Mouse (Mus musculus): ENCODE measurements around the gene Marc1. TPM values are rescaled to one million over a fixed set of nuclear protein-coding genes. Genes with fewer than 3 reads are reported as not detected.

Marc1 gene
- polyA plus RNA-seq, 1 experiment = 0.14 TPM

DNA sequence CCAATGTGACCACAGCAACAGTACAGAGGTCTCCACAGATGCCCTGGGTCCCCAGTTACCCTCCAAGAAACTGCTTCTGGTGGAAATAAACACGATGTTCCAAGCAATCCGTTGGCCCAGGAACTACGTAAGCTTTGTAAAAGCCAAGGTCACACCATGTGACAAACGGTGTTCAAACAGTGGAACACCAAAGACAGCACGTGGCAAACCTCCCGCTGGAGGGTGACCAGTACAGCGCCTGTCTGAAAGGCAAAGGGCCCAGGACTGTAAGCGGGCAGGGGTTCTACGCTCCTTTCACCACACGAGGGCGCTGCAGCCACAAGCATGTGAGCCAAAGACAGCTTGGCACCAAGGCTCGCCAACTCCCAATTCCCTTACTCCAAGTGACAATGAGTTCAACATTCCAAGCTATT, 13.3 kb upstream of the Marc1 start:
- peak; percentile 77 to 95 for DNase-seq (ENCODE audit: extremely low spot score in 1 of 2, low spot score in 1 of 2)

GRCm38 (mm10) chr1:184822678-184823077, 11.6 kb upstream of the Marc1 start:
- DNase-seq (ENCODE audit: extremely low spot score in 1 of 2, low spot score in 1 of 2) = peak in 1 of 2 experiments; percentile 63

- no peak for DNase-seq (ENCODE audit: extremely low spot score in 1 of 2, low spot score in 1 of 2)
Measured at GRCm38 (mm10) chr1:184817768-184818167, 6.7 kb upstream of the Marc1 start.

DNA sequence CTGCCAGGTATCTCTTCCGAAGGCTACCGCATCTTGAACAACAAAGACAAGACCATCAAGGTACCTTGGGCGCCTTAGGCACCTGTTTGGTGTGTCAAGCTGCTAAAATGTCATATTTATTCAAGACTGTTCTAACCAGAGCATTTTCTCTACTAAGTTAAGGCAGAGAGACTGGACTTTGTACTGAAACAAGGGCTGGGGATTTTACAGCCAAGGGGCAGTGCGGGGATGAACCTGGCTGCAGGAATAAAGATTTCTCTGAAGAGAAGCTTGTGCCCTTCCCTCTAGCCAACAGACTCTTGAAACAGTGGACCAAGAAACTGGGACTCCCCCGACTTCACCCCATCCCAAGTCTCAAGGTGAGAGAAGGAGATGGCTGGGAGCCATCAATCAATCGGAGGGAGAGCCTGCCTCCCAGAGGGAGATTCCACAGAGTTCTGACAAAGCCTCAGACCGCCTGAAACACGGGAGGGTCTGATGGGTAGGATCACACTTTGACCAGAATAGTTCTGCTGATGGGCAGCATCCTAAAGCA, 670 bp upstream of the Marc1 start:
- DNase-seq (ENCODE audit: extremely low spot score in 1 of 2, low spot score in 1 of 2) = no peak

- DNase-seq (ENCODE audit: extremely low spot score in 1 of 2, low spot score in 1 of 2) = no peak
Measured at GRCm38 (mm10) chr1:184809578-184810001, 1.5 kb downstream of the Marc1 start.

GRCm38 (mm10) chr1:184808418-184809012, 2.6 kb downstream of the Marc1 start:
- no peak for DNase-seq (ENCODE audit: extremely low spot score in 1 of 2, low spot score in 1 of 2)

GRCm38 (mm10) chr1:184807627-184808417, 3.3 kb downstream of the Marc1 start:
- no peak for DNase-seq (ENCODE audit: extremely low spot score in 1 of 2, low spot score in 1 of 2)

- DNase-seq (ENCODE audit: extremely low spot score in 1 of 2, low spot score in 1 of 2) = no peak
Measured at GRCm38 (mm10) chr1:184807123-184807522, 4.0 kb downstream of the Marc1 start.

DNA sequence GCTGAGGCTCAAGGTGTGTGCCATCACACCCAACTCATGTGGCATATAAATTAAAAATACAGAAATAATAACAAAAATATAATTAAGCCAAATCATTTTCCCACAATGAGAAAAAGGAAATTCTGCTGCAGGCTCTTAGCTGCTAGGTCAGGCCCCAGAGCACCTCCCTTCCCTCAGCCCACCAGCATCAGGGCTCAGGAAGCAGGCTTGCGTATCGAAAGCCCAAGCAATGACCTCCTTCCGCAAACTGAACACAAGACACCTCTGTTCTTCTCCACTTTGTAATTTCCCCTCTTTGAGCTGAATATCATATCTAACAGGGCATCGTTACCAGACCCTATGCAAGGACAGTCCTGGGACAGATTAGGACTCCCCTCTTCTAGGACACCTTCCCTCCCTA, 5.4 kb downstream of the Marc1 start:
- DNase-seq (ENCODE audit: extremely low spot score in 1 of 2, low spot score in 1 of 2) = no peak

GRCm38 (mm10) chr1:184793163-184793876, 17.8 kb downstream of the Marc1 start:
- DNase-seq (ENCODE audit: extremely low spot score in 1 of 2, low spot score in 1 of 2) = no peak

- DNase-seq (ENCODE audit: extremely low spot score in 1 of 2, low spot score in 1 of 2) = peak in 1 of 2 experiments; percentile 69
Measured at GRCm38 (mm10) chr1:184791109-184791508, 20.0 kb downstream of the Marc1 start.

- no peak for DNase-seq (ENCODE audit: extremely low spot score in 1 of 2, low spot score in 1 of 2)
Measured at GRCm38 (mm10) chr1:184786376-184787151, 24.5 kb downstream of the Marc1 start.

- DNase-seq (ENCODE audit: extremely low spot score in 1 of 2, low spot score in 1 of 2) = no peak
Measured at GRCm38 (mm10) chr1:184783641-184784040, 27.5 kb downstream of the Marc1 start.

- no peak for DNase-seq (ENCODE audit: extremely low spot score in 1 of 2, low spot score in 1 of 2)
Measured at GRCm38 (mm10) chr1:184782161-184782513, 29.0 kb downstream of the Marc1 start.

GRCm38 (mm10) chr1:184781286-184782160, 29.6 kb downstream of the Marc1 start:
- no peak for DNase-seq (ENCODE audit: extremely low spot score in 1 of 2, low spot score in 1 of 2)

GRCm38 (mm10) chr1:184778157-184778556, 33.0 kb downstream of the Marc1 start:
- DNase-seq (ENCODE audit: extremely low spot score in 1 of 2, low spot score in 1 of 2) = no peak

GRCm38 (mm10) chr1:184777061-184777795, 33.9 kb downstream of the Marc1 start:
- DNase-seq (ENCODE audit: extremely low spot score in 1 of 2, low spot score in 1 of 2) = no peak

- DNase-seq (ENCODE audit: extremely low spot score in 1 of 2, low spot score in 1 of 2) = no peak
Measured at GRCm38 (mm10) chr1:184775289-184775688, 35.8 kb downstream of the Marc1 start.

GRCm38 (mm10) chr1:184771891-184772249, 39.2 kb downstream of the Marc1 start:
- no peak for DNase-seq (ENCODE audit: extremely low spot score in 1 of 2, low spot score in 1 of 2)
